ENCODE assay signal across 20 mouse cellular contexts in genomic region chr2:72779268-72780163, GRCm38 (mm10).
DNase-seq lines count a peak whose midpoint lies in the region; ATAC-seq lines count a peak whose summit lies in the region.
"Had no signal": no experiment of that assay in that cellular context is flagged by ENCODE, and none has a peak within 500 bp of the region (broad histone marks: within the 10 kb centered on the region; RNA-seq: fewer than 3 reads in every experiment).

No protein-coding gene starts in this region.

- H3K9ac ChIP-seq in heart, embryonic 13.5 days, result no peak overlapping the region
- H3K9ac ChIP-seq: embryonic facial prominence, embryonic 12.5 days; hindbrain, embryonic 14.5 days; limb, embryonic 15.5 days; liver, postnatal 0 days; midbrain, embryonic 12.5 days had no signal

- H3K36me3 ChIP-seq in heart, embryonic 13.5 days, result no peaks in the 10 kb centered on the region
- no peaks in the 10 kb centered on the region for H3K36me3 ChIP-seq in splenic B cell, adult 2 months (ENCODE audit: control insufficient read depth, insufficient read depth, low read length, poor library complexity, severe bottlenecking)
- H3K36me3 ChIP-seq: embryonic facial prominence, embryonic 12.5 days; forebrain, embryonic 10.5 days; limb, embryonic 15.5 days; midbrain, embryonic 12.5 days had no signal

- no peaks in the 10 kb centered on the region for H3K9me3 ChIP-seq in heart, embryonic 13.5 days
- H3K9me3 ChIP-seq: embryonic facial prominence, embryonic 12.5 days; forebrain, embryonic 10.5 days; limb, embryonic 15.5 days; midbrain, embryonic 12.5 days had no signal

- H3K4me1 ChIP-seq in heart, embryonic 13.5 days, result peaks cover 34% of the 10 kb centered on the region

- no peak overlapping the region for H3K4me2 ChIP-seq in heart, embryonic 13.5 days
- H3K4me2 ChIP-seq: embryonic facial prominence, embryonic 12.5 days; hindbrain, embryonic 14.5 days; limb, embryonic 15.5 days; midbrain, embryonic 12.5 days had no signal

- no peaks in the 10 kb centered on the region; the same call in 1 of the 2 replicates for H3K27me3 ChIP-seq in heart, embryonic 13.5 days (replicated peaks)
- no peaks in the 10 kb centered on the region for H3K27me3 ChIP-seq in splenic B cell, adult 2 months (ENCODE audit: control insufficient read depth, insufficient read depth, low read length, poor library complexity, severe bottlenecking)
- H3K27me3 ChIP-seq: embryonic facial prominence, embryonic 12.5 days; limb, embryonic 15.5 days; midbrain, embryonic 12.5 days; Patski had no signal

- H3K4me3 ChIP-seq in heart, embryonic 13.5 days, result no peak overlapping the region
- H3K4me3 ChIP-seq: embryonic facial prominence, embryonic 12.5 days; forebrain, embryonic 10.5 days; limb, embryonic 15.5 days; midbrain, embryonic 12.5 days had no signal

- no peak for ATAC-seq in heart, embryonic 13.5 days (ENCODE audit: extremely low read depth, insufficient number of reproducible peaks, low FRiP score, low TSS enrichment)
- ATAC-seq: liver, postnatal 0 days; Patski had no signal

- WGBS in heart, embryonic 13.5 days, result 79% methylated on average over 7 of the region's 7 CpGs

- DNase-seq in heart, adult 9 months (ENCODE audit: low spot score in 2 of 2), result no peak
- peak; percentile 32 for DNase-seq in retina, postnatal 1 day
- no peak for DNase-seq in retina, embryonic 14.5 days (ENCODE audit: low spot score)
- DNase-seq in adipocyte (ENCODE audit: low spot score), result peak; percentile 14
- peak; percentile 58 for DNase-seq in splenic B cell, adult 2 months (ENCODE audit: low read depth, low spot score)
- DNase-seq in urinary bladder, postnatal 10 days (ENCODE audit: low spot score), result no peak
- DNase-seq in frontal cortex, postnatal 36 days (ENCODE audit: low spot score in 2 of 2), result no peak
- DNase-seq: cerebellum, adult 11 months; cerebellum, postnatal 36 days; kidney, adult 9 months; liver, postnatal 0 days; lung, postnatal 4 days; thymus, postnatal 4 days had no signal

- peak overlapping the region; percentile 41 for H3K27ac ChIP-seq in heart, embryonic 13.5 days (replicated peaks)
- H3K27ac ChIP-seq: embryonic facial prominence, embryonic 12.5 days; forebrain, embryonic 10.5 days; hindbrain, embryonic 14.5 days; limb, embryonic 15.5 days; midbrain, embryonic 12.5 days had no signal

Comparison
In these comparisons a context has a peak if more than half of its experiments do, and no peak if none do; other contexts are left out.
1. DNase-seq: peak in retina, postnatal 1 day (single experiment), adipocyte (single experiment) and splenic B cell, adult 2 months (single experiment); none in heart, adult 9 months (0 of 2), retina, embryonic 14.5 days (single experiment), urinary bladder, postnatal 10 days (single experiment) and frontal cortex, postnatal 36 days (0 of 2).